Mouse (Mus musculus): ENCODE data around the gene Crygs.

DNA sequence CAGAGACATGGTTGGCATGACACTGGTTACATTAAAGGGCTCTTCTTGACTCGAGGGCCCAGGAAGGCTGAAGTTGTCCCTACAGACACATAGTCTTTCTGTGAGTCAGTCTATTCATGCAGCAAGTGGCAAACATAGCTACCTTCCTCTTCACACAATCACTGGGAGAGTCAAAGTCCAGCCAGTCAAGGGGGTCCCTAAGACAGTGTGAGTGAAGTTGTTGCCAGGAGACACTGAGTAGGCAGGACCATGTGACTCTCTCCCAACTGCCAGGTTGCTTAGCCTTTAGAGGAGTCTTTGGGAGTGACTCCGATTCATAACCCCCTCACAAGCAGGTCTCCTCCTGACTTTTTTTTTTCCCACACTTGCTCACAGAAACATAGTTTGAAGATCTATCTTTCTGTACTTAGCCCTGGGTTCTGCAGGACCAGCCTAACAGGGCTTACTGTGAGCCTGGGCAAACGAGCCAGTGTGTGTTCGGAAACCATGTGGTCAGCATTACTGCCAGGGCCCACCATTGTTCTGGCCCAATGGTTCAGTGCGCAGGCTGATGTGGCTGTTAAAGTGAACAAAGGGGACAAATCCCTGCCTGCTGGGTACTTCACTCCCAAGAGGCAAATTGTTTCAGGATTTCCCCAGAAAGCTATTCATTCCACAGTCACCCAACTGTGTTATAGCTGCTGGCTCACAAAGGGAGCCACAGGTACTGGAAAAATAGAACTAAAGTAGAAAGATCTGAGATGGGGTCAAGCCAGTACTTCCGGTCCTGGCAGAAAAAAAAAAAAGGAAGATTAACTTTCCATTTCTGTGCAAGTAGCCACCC lies 11.1 kb downstream of the Crygs start:
- TF ChIP-seq NRF1 (IDR thresholded peaks at IDR 0.05; ENCODE audit: insufficient read depth, low read depth, low read length, poor library complexity, severe bottlenecking), result no peak
- TF ChIP-seq CHD2 (IDR thresholded peaks at IDR 0.05; ENCODE audit: low read length), result no peak
- no peak for TF ChIP-seq CTCF (IDR thresholded peaks at IDR 0.05 in 2 of 3, conservative IDR thresholded peaks at IDR 0.05 in 1 of 3; ENCODE audit: control insufficient read depth in 1 of 3, insufficient read depth in 1 of 3, low read depth in 2 of 3, low read length in 3 of 3, poor library complexity in 1 of 3, severe bottlenecking in 1 of 3)
- TF ChIP-seq TBP (IDR thresholded peaks at IDR 0.05; ENCODE audit: low read depth, low read length), result no peak
- no peak for TF ChIP-seq EP300 (IDR thresholded peaks at IDR 0.05; ENCODE audit: low read depth in 1 of 2, low read length in 2 of 2)
- TF ChIP-seq POLR2AphosphoS2 (IDR thresholded peaks at IDR 0.05; ENCODE audit: low read length), result no peak
- no peak for TF ChIP-seq HCFC1 (IDR thresholded peaks at IDR 0.05; ENCODE audit: low read depth, low read length)
- no peak for TF ChIP-seq ZNF384 (IDR thresholded peaks at IDR 0.05; ENCODE audit: low read depth, low read length)
- TF ChIP-seq MAZ (IDR thresholded peaks at IDR 0.05; ENCODE audit: low read depth, low read length), result no peak
- TF ChIP-seq CHD1 (IDR thresholded peaks at IDR 0.05; ENCODE audit: low read depth, low read length), result no peak
- TF ChIP-seq POLR2A (IDR thresholded peaks at IDR 0.05; ENCODE audit: control insufficient read depth in 1 of 2, insufficient read depth in 1 of 2, low read depth in 1 of 2, low read length in 2 of 2, poor library complexity in 1 of 2), result no peak
- no peak for TF ChIP-seq ETS1 (IDR thresholded peaks at IDR 0.05; ENCODE audit: low read depth, low read length)
- no peak for TF ChIP-seq ELF1 (IDR thresholded peaks at IDR 0.05; ENCODE audit: low read depth, low read length)
